Mouse (Mus musculus) yolk sac, embryonic 10.5 days (tissue): ENCODE data around the gene Flywch1.
"Not testable (repeated sequence)": the region's sequence is repeated elsewhere in the genome, so short reads cannot be mapped to it uniquely, and the experiment has no call there.

Source experiments
- DNase-seq: peaks from one replicate; pipeline ENCODE4 v3.0.0-alpha.2; 2017; ENCODE audit warnings: low spot score

Flywch1 gene

GRCm38 (mm10) chr17:23778447-23778846 lies 7.0 kb upstream of the Flywch1 start:
- DNase-seq, result no peak

DNA sequence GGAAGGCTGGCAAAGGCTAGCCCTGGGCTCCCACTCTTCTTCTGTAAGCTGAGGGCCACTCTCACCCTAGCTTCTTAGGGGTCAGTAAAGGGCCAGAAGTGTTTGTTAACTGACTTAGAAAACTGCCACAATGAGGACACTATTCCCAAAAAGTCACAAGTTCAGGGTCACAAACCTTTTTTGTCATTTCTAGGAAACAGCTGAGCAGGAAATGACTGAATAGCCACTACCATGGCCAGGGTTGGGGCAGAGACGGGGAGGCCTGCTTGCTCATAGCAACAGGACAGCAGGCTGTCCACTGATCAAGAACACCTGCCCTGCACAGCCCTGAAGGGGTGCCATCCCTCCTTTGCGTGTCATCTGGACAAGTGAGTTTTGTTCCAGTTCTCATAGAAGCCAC lies 5.7 kb upstream of the Flywch1 start:
- no peak for DNase-seq

DNA sequence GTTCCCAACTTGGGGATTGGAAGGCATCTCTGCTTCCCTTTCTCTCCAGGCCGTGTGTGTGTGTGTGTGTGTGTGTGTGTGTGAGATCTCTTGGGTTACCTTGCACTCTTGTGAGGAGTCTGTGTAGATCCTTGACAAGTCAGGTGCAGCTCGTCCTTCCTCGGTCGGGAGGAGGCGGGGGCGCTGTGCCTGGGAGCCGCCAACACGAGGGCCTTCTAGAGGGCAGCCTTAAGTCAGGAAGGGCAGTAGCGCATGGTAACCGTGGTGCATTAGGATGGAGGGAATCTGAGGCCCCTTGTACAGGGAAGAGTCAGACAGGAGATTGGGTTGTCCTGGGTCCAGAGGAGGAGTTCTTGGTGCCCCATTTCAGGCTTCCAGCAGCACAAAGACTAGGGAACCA lies 4.8 kb upstream of the Flywch1 start:
- DNase-seq, result no peak

DNA sequence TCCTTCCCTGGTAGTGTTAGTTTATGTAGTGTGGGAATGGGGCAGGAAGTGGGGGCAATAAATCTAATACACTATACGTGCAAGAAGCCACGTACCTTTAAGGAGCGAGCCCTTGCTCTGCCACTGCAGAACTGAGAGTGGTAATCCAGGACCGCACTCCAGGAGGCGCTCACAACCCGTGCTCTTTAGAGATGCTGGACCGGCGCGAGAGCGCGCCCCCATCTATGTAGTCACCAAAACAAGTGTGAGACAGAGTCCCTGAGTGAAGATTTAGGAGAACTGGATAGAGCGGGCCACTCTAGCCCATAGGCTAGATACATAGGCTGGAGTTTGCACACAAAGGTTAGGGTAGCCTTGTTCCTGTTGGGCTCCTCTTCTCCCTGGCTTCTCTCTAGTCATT lies 2.7 kb upstream of the Flywch1 start:
- DNase-seq, result peak; percentile 58

DNA sequence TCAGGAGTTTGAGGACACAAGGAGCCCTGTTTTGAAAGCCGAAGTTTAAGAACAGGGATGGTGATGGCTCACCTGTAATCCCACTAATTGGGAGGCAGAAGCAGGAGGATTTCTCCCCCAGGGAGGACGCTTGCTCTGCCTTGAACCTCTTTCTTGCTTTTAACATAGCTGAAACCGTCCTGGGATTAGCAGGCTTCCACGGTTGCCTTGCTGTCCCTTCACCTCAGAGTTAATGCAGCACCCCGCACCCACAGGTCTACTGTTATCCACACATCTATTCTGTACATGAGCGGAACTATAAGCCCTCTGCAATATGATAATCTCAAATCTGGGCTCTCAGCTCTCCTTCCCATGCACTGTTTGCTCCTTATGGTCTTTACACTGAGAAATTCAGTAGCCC lies 2.3 kb upstream of the Flywch1 start:
- DNase-seq, result no peak

GRCm38 (mm10) chr17:23772219-23772556 lies 786 bp upstream of the Flywch1 start:
- not testable (repeated sequence) for DNase-seq

GRCm38 (mm10) chr17:23770896-23771283 lies 512 bp downstream of the Flywch1 start:
- no peak for DNase-seq

- no peak for DNase-seq
These were observed 909 bp downstream of the Flywch1 start for GRCm38 (mm10) chr17:23770493-23770892.

- no peak for DNase-seq
These were observed 8.4 kb downstream of the Flywch1 start for GRCm38 (mm10) chr17:23762976-23763375.

DNA sequence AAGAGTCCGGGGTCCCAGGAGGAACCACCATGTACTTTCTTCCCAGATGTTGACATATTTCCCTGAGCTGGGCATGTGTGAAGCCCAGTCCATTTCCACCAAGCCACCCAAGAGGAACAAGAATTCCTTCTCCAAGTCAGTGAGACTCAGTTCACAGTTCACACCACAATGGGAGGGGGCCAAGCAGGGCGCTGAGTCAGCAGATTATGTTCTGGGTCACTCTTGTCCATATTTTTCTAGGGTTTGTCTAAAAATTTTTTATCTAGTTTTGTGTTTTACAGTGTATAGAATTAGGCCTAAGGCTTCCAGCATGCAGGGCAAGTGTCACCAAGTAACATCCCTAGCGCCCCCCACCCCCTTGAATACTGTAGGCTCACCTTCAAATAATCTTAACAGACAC lies 10.2 kb downstream of the Flywch1 start:
- no peak for DNase-seq

DNA sequence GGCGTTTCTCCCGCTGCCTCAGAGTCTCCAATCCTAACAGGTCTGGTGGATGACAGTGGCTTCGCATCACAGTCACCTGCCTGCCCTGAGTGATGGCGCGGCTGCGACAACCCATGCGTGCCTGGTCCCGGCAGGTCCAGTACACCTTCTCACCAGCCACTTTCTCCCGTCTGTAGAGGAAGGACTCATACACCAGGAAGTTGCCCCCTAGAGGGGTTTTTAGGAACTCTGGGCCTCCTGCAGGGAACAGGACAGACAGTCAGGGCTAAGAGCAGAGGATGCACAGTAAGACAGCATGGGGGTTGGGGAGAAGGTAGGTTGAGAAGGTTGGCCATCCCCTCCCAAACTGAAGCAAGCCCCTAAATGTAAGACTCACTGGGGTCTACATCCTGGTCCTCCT lies 11.2 kb downstream of the Flywch1 start:
- DNase-seq, result no peak

DNA sequence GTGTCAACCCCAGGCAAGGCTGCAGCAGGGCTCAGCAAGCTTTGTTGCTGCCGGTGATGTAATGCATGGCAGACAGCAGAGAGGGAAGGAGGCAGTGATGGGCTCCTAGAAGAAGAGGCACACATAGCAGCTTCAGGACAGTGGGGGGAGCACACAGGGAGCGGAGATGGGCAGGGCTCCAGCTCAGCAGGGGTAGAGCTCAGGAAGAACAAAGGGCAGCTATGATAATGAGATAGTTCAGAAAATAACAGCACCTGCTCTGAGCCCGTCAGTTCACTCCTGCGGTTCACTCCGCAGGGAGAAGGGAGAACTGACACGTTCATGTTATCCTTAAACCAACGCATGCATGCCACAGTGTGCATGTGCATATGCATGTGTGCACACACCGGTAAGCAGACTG lies 12.6 kb downstream of the Flywch1 start:
- DNase-seq, result no peak

GRCm38 (mm10) chr17:23757581-23757980 lies 13.8 kb downstream of the Flywch1 start:
- no peak for DNase-seq

- DNase-seq, result no peak
These were observed 15.7 kb downstream of the Flywch1 start for GRCm38 (mm10) chr17:23755689-23756088.

GRCm38 (mm10) chr17:23749400-23750191 lies 21.8 kb downstream of the Flywch1 start:
- DNase-seq, result no peak

DNA sequence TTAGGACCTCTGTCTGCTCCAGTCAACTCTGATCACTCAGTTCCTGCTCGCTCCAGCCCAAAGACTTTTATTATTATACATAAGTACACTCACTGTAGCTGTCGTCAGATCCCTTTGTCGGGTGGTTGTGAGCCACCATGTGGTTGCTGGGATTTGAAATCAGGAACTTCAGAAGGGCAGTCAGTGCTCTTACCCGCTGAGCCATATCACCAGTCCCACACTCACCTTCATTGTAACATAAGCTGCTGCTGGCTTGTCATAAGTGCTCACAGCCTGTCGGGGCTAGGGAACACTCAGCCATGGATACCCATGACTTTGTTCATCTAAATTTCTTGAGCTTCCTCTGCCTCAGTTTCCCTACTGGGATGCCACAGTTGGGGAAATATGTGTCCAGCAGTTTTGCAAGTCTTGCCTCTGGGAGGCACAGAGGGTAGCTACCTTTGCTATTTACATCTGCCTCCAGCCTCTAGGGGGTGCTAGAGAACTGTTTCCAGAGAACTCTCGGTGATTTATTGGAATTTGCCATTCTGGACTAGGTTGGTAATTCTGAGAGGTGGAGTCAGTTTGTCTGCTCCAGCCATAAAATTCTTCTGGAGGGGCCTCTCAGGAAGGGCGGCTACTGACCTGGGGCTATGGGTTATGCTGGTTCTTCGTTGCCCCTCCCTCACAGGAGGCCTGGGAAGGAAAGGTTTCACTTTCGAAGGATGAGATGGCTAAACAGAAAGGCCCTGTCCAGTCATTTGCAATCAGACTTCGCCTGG lies 22.6 kb downstream of the Flywch1 start:
- DNase-seq, result peak; percentile 50

DNA sequence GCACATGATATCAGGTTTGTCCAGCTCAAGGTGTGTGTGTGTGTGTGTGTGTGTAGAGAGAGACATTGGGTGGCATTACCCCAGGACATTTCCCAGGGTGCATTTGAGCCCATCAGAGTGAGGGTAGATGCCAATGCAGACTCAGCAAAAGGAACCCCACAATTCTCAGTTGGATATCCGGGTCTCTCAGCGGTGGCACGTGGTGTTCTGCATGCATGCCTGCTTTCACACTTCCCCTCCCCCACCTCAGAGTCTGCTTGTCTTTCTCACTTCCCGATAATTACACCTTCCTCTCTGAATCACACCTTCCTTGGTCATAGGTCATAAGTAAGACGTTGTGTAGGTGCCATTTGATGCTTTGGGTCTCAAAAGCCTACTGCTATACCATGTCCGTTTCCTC lies 23.4 kb downstream of the Flywch1 start:
- DNase-seq, result no peak

- no peak for DNase-seq
These were observed 23.9 kb downstream of the Flywch1 start for GRCm38 (mm10) chr17:23747471-23747870.

GRCm38 (mm10) chr17:23746767-23747166 lies 24.6 kb downstream of the Flywch1 start:
- no peak for DNase-seq

GRCm38 (mm10) chr17:23746311-23746710 lies 25.1 kb downstream of the Flywch1 start:
- DNase-seq, result no peak

DNA sequence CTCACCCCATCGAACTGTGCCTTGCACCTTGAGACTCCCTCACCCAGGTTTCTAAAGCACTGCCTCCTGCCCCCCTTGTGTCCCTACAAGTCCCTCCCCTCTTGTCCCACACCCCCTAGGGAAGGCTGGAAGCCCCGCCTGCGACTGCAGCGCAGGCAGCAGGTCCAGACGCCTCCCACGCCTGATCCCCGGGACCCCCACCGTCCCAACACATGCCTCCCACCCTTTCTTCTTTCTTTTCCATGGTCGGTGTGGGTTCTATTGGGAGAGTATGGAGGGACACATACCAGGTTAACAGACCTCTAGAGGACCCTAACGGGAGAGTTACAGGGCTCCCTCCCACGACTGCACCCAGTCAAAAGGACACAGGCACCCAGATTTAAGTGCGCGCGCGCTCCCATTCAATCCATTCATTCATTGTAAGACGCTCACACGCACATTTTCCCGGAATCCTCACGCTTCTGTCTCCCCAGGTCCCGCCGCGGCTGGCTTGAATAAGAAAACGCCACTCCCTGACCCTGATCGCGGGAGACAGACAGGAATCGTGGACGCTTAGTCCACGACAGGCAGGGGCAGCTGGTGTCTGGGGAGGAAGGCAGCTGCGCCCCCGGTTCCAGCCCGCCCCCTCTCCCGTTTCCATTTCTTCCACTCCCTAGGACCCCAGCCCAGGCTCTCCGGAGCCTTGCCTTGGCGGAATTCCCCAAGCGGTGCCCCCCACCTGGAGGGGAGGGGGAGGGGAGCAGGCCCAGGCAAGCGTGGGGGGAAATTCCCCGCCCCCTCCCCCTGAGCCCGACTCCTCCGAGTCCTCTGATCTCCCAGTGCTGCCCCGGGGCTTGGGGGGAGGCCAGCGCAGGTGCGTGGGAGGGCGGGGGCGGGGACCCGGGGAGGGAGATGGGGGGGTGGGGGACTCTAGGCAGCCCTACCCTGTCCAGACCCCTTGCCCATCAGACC lies 25.8 kb downstream of the Flywch1 start, which contains the start of gene Kremen2:
Gene Kremen2, minus strand, starts transcription at position 533 of the 951 bp plus-strand sequence.
- DNase-seq, result no peak

DNA sequence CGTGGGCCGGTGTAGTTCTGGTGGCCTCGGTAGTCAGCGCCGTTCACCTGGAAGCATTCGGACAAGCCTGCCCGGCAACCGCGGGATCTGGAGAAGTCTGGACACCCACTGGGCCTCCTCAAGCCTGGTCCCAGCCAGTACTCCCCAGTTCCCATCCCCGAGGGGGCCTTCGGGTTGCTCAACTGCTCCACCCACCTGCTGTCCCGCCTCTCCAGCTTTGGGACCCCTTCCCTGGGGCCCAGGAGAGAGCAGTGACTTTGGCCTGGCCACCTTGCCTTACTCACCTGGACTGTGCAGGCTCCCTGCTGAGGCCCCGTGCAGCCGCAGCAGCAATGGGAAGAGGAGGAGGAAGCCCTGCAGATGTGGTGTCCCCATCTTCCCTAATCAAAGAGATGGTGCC lies 26.8 kb downstream of the Flywch1 start:
- DNase-seq, result no peak
